9 mouse cellular contexts compared by ENCODE assay signal in genomic region chr3:86544785-86545184, GRCm38 (mm10). TPM values are rescaled to one million over a fixed set of nuclear protein-coding genes. Genes with fewer than 3 reads are reported as not detected.
A peak's percentile ranks its signal among the peaks of the same experiment; 100 is the strongest.
DNase-seq lines count a peak whose midpoint lies in the region; ATAC-seq and TF ChIP-seq lines count a peak whose summit lies in the region.
"Had no signal": no experiment of that assay in that cellular context is flagged by ENCODE, and none has a peak within 500 bp of the region (broad histone marks: within the 10 kb centered on the region; RNA-seq: fewer than 3 reads in every experiment).

No protein-coding gene starts in this region.

- ATAC-seq in limb, embryonic 14.5 days (ENCODE audit: low FRiP score, low read depth) = no peak
- ATAC-seq in forebrain, embryonic 14.5 days = no peak

- no peaks in the 10 kb centered on the region for H3K27me3 ChIP-seq in limb, embryonic 14.5 days (ENCODE audit: control insufficient read depth, insufficient read depth, low read length)
- no peaks in the 10 kb centered on the region for H3K27me3 ChIP-seq in small intestine, adult 2 months (ENCODE audit: control insufficient read depth, insufficient read depth, low read length)
- H3K27me3 ChIP-seq in forebrain, embryonic 14.5 days (replicated peaks; ENCODE audit: control insufficient read depth, insufficient read depth, low read length) = peaks cover 54% of the 10 kb centered on the region

- H3K9ac ChIP-seq in limb, embryonic 14.5 days (ENCODE audit: low read depth, low read length, severe bottlenecking) = peak overlapping the region; percentile 66
- no peak overlapping the region for H3K9ac ChIP-seq in forebrain, embryonic 14.5 days (ENCODE audit: low read length)

- WGBS in limb, embryonic 14.5 days = 13% methylated on average over 3 of the region's 3 CpGs
- 89% methylated on average over 3 of the region's 3 CpGs for WGBS in small intestine, adult 2 months
- 9% methylated on average over 3 of the region's 3 CpGs for WGBS in forebrain, embryonic 14.5 days

- intact Hi-C loops in left cerebral cortex, postnatal 4 days (cut with DNase I) = no loop called here
- intact Hi-C loops in gastrocnemius, postnatal 14 days (cut with DNase I; ENCODE audit: low total_unique reads) = no loop called here

- H3K36me3 ChIP-seq in limb, embryonic 14.5 days (ENCODE audit: control insufficient read depth, insufficient read depth, low read length) = peaks cover 2% of the 10 kb centered on the region; the same call in 1 of the 2 replicates
- peaks cover 6% of the 10 kb centered on the region for H3K36me3 ChIP-seq in small intestine, adult 2 months (ENCODE audit: control insufficient read depth, insufficient read depth, low read length)
- no peaks in the 10 kb centered on the region for H3K36me3 ChIP-seq in forebrain, embryonic 14.5 days (ENCODE audit: control insufficient read depth, insufficient read depth, low read length)

- H3K4me2 ChIP-seq in limb, embryonic 14.5 days (replicated peaks; ENCODE audit: low read depth, low read length, severe bottlenecking) = peak overlapping the region; percentile 40
- H3K4me2 ChIP-seq in forebrain, embryonic 14.5 days (ENCODE audit: low read length) = no peak overlapping the region

- H3K27ac ChIP-seq in embryonic fibroblast, embryonic 13.5 days (ENCODE audit: insufficient read depth, low read length) = no peak overlapping the region
- peak overlapping the region; percentile 77 for H3K27ac ChIP-seq in limb, embryonic 14.5 days (replicated peaks; ENCODE audit: low read depth, low read length)
- no peak overlapping the region for H3K27ac ChIP-seq in small intestine, adult 2 months (ENCODE audit: insufficient read depth, low read depth, low read length)
- H3K27ac ChIP-seq in forebrain, embryonic 14.5 days (ENCODE audit: low read depth, low read length) = no peak overlapping the region

- no peak for TF ChIP-seq POLR2A in embryonic fibroblast, embryonic 13.5 days (IDR thresholded peaks at IDR 0.05; ENCODE audit: low read depth, low read length)
- TF ChIP-seq POLR2A in limb, embryonic 14.5 days (IDR thresholded peaks at IDR 0.05; ENCODE audit: borderline replicate concordance, extremely low read depth, insufficient read depth, insufficient read length) = no peak
- TF ChIP-seq POLR2A in small intestine, adult 2 months (IDR thresholded peaks at IDR 0.05; ENCODE audit: low read depth, low read length) = no peak

- DNase-seq in left cerebral cortex, postnatal 4 days = peak; percentile 55
- no peak for DNase-seq in left cerebral cortex, adult 18-20 months (ENCODE audit: low spot score in 2 of 2)
- peak; percentile 66 for DNase-seq in limb, embryonic 14.5 days (ENCODE audit: low spot score)
- DNase-seq in gastrocnemius, postnatal 14 days = no peak
- no peak for DNase-seq in forebrain, embryonic 14.5 days (ENCODE audit: low spot score)
- DNase-seq in frontal cortex, postnatal 14 days (ENCODE audit: low spot score in 2 of 2) = no peak
- DNase-seq: lung, postnatal 4 days had no signal

- no peaks in the 10 kb centered on the region for H3K9me3 ChIP-seq in limb, embryonic 14.5 days (ENCODE audit: control insufficient read depth, low read length)
- H3K9me3 ChIP-seq in forebrain, embryonic 14.5 days (replicated peaks; ENCODE audit: control insufficient read depth, low read length) = no peaks in the 10 kb centered on the region

- TF ChIP-seq CTCF in embryonic fibroblast, embryonic 13.5 days (IDR thresholded peaks at IDR 0.05; ENCODE audit: borderline replicate concordance, insufficient read depth, low read length) = no peak
- no peak for TF ChIP-seq CTCF in small intestine, adult 2 months (IDR thresholded peaks at IDR 0.05; ENCODE audit: extremely low read depth, insufficient read length, insufficient replicate concordance, low read depth, low read length)

- peak overlapping the region; percentile 28 for H3K4me3 ChIP-seq in embryonic fibroblast, embryonic 13.5 days (ENCODE audit: insufficient read depth, low read length)
- H3K4me3 ChIP-seq in limb, embryonic 14.5 days (replicated peaks; ENCODE audit: low read length) = peak overlapping the region; percentile 44
- peak overlapping the region; percentile 19; the same call in 1 of the 2 replicates for H3K4me3 ChIP-seq in small intestine, adult 2 months (ENCODE audit: low read depth, low read length)
- H3K4me3 ChIP-seq in forebrain, embryonic 14.5 days (ENCODE audit: low read depth, low read length) = no peak overlapping the region

- no peaks in the 10 kb centered on the region for H3K4me1 ChIP-seq in embryonic fibroblast, embryonic 13.5 days (ENCODE audit: control insufficient read depth, insufficient read depth, low read length)
- 0 out of 2 replicates have a peak, but pooled peaks cover 2% of the 10 kb centered on the region for H3K4me1 ChIP-seq in limb, embryonic 14.5 days (ENCODE audit: control insufficient read depth, insufficient read depth, low read length)
- H3K4me1 ChIP-seq in small intestine, adult 2 months (ENCODE audit: control insufficient read depth, insufficient read depth, insufficient read length, low read length) = no peaks in the 10 kb centered on the region
- H3K4me1 ChIP-seq in forebrain, embryonic 14.5 days (ENCODE audit: control insufficient read depth, insufficient read depth, low read length) = peaks cover 12% of the 10 kb centered on the region

RNA-seq across cellular contexts. Expression of gene Mab21l2, which starts 3.6 kb away (rescaled TPM):
- total RNA-seq in left cerebral cortex, postnatal 4 days (2021) = under 1 TPM; 0.14 to 0.62 TPM
- under 1 TPM; 0.35 to 0.51 TPM for total RNA-seq in left cerebral cortex, adult 18-20 months (2021)
- 8.4 and 25.5 TPM in 2 replicates for polyA plus RNA-seq in embryonic fibroblast, embryonic 13.5 days (2011; ENCODE audit: insufficient read length, low read depth, missing spikeins)
- 38.6 and 48.4 TPM in 2 replicates for polyA plus RNA-seq in limb, embryonic 14.5 days (2012; rRNA removed)
- 31.8 and 43.7 TPM in 2 replicates for polyA plus RNA-seq in limb, embryonic 14.5 days (2014; fragmentation: Nextera tagmentation; extraction: Ambion mirVana)
- polyA plus RNA-seq in small intestine, adult 2 months (2012; rRNA removed) = 7.0 and 12.0 TPM in 2 replicates
- under 1 TPM; 0.11 to 0.29 TPM for total RNA-seq in gastrocnemius, postnatal 14 days (2021)
- 2.9 and 3.0 TPM in 2 replicates for polyA plus RNA-seq in forebrain, embryonic 14.5 days (2014; fragmentation: Nextera tagmentation; extraction: Ambion mirVana)

Comparison
In these comparisons a context has a peak if more than half of its experiments do, and no peak if none do; other contexts are left out.
1. DNase-seq: peak in left cerebral cortex, postnatal 4 days (single experiment) and limb, embryonic 14.5 days (single experiment); none in left cerebral cortex, adult 18-20 months (0 of 2), gastrocnemius, postnatal 14 days (single experiment), forebrain, embryonic 14.5 days (single experiment) and frontal cortex, postnatal 14 days (0 of 2).